Mouse (Mus musculus): ENCODE results near the gene Zbtb11. TPM values are rescaled to one million over a fixed set of nuclear protein-coding genes. Genes with fewer than 3 reads are reported as not detected.

Zbtb11 gene
- polyA plus RNA-seq, 1 experiment from 2014 or later, result 23.0 TPM

DNA sequence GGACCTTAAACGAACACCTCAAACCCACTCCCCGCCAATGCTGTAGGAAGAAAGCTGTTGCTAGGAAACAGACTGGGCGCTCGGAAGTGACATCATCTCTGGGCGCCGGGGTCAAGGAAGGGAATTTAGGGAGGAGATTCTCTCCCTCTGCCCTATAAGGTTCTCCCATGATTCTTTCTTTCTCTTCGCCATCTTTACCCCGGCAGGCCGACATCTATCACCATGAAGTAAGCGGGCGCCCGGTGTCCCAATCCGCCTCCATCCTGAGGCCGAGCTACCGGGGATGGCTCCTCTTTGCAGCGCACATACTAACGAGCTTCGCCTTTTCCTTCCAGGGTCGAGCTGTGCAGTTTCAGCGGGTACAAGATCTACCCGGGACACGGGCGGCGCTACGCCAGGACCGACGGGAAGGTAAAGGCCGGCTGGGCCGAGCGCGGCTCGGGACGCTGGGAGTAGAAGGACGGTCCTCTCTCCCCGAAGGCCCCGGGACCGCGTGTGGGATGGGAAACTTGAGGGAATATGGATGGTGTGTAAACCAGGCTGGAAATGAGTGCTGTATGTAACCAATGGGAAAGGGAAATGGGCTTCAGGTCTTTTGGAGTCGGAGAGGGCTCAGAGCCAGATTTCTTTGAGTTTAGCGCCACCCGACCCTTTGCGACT, 7.3 kb upstream of the Zbtb11 start, which contains the start of gene Rpl24:
Gene Rpl24 (plus strand): TSS at position 64 of the 660 bp plus-strand sequence.
- H3K9ac ChIP-seq (ENCODE audit: low read depth, low read length), result peak within 1 kb of the TSS; percentile 89
- peaks cover 11% of the 10 kb centered on the region for H3K4me1 ChIP-seq (ENCODE audit: control insufficient read depth, insufficient read depth, low read depth, low read length)
- peak within 1 kb of the TSS; percentile 61 for H3K4me3 ChIP-seq (ENCODE audit: low read length)
- H3K27me3 ChIP-seq (replicated peaks; ENCODE audit: control insufficient read depth, insufficient read depth, low read length), result no peaks in the 10 kb centered on the region
- peaks cover 12% of the 10 kb centered on the region for H3K36me3 ChIP-seq (ENCODE audit: control insufficient read depth, insufficient read depth, low read length)
- H3K4me2 ChIP-seq (ENCODE audit: low read length), result peak within 1 kb of the TSS; percentile 66
- H3K27ac ChIP-seq (ENCODE audit: low read depth, low read length), result peak within 1 kb of the TSS; percentile 84
- ATAC-seq, result peak; percentile 95
- no peaks in the 10 kb centered on the region for H3K9me3 ChIP-seq (ENCODE audit: control insufficient read depth, low read length)
- under 1% methylated on average over 42 of the region's 42 CpGs for WGBS

DNA sequence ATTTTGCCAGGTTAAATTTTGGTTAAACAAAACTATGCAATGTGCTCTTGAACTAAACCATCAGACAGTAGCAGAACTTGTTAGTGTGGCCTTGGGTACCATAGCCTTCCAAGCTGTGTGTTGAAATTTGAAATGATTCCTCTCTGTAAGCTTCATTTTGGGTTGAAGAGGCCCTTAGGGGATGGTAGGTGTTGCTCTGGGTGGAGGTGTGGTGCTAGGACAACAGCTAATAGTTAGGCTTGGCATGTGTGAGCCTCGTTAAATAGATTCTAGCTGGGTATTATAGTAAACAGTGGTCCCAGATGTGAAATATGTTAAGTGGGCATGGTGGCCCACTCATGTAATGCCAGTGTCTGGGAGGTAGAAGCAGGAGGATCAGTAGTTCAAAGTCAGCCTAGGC, 6.5 kb upstream of the Zbtb11 start:
- no peak for ATAC-seq
- H3K4me3 ChIP-seq (ENCODE audit: low read length), result peak overlapping the region; percentile 61
- WGBS, result 46% methylated on average over 1 of the region's 1 CpGs
- peak overlapping the region; percentile 89 for H3K9ac ChIP-seq (ENCODE audit: low read depth, low read length)
- H3K9me3 ChIP-seq (ENCODE audit: control insufficient read depth, low read length), result no peaks in the 10 kb centered on the region
- no peaks in the 10 kb centered on the region for H3K27me3 ChIP-seq (replicated peaks; ENCODE audit: control insufficient read depth, insufficient read depth, low read length)
- no peak overlapping the region for H3K27ac ChIP-seq (ENCODE audit: low read depth, low read length)
- H3K4me2 ChIP-seq (ENCODE audit: low read length), result peak overlapping the region; percentile 66
- peaks cover 11% of the 10 kb centered on the region for H3K4me1 ChIP-seq (ENCODE audit: control insufficient read depth, insufficient read depth, low read depth, low read length)
- peaks cover 18% of the 10 kb centered on the region for H3K36me3 ChIP-seq (ENCODE audit: control insufficient read depth, insufficient read depth, low read length)

DNA sequence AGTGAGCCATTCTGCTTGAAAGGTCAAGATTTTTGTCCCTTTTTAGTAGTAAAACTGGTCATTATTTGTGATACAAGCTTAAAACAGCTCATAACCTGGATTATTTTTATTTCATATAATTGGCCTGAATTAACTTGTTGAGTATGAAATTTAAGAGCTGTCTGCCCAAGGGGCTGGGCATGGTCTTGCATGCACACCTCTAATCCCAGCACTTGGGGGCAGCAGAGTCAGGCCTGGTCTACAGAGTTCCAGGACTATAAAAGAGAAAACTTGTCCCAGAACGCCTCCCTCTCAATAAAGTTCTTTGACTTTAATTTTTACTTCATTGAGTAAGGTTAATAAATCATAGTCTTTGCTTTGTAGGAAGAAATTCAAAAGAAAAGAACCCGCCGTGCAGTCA, 4.5 kb upstream of the Zbtb11 start:
- no peaks in the 10 kb centered on the region for H3K27me3 ChIP-seq (replicated peaks; ENCODE audit: control insufficient read depth, insufficient read depth, low read length)
- H3K9ac ChIP-seq (ENCODE audit: low read depth, low read length), result no peak overlapping the region
- no peaks in the 10 kb centered on the region for H3K9me3 ChIP-seq (ENCODE audit: control insufficient read depth, low read length)
- peaks cover 18% of the 10 kb centered on the region for H3K4me1 ChIP-seq (ENCODE audit: control insufficient read depth, insufficient read depth, low read depth, low read length)
- H3K4me2 ChIP-seq (ENCODE audit: low read length), result no peak overlapping the region
- WGBS, result 84% methylated on average over 3 of the region's 3 CpGs
- H3K36me3 ChIP-seq (ENCODE audit: control insufficient read depth, insufficient read depth, low read length), result peaks cover 18% of the 10 kb centered on the region
- no peak overlapping the region for H3K27ac ChIP-seq (ENCODE audit: low read depth, low read length)
- H3K4me3 ChIP-seq (ENCODE audit: low read length), result no peak overlapping the region
- no peak for ATAC-seq

DNA sequence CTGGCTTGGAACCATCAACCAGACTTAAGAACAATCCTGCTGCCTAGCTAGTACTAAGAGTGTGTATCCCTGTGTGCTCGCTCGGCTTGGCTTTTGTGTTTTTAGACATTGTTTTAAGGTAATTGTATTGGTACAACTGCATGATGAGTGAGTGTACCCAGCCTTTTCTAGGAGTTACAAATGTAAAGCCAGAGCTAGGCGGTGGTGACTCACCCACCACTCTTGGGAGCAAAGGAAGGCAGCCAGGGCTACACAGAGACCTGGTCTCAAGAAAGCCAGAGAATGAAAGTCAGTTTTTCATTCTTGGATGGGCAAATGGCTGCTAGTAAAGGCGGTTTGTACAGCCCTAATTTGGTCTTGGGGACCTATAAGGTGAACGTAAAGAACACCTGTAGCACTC, 3.3 kb upstream of the Zbtb11 start:
- no peaks in the 10 kb centered on the region for H3K27me3 ChIP-seq (replicated peaks; ENCODE audit: control insufficient read depth, insufficient read depth, low read length)
- WGBS, result 93% methylated on average over 5 of the region's 5 CpGs
- H3K9ac ChIP-seq (ENCODE audit: low read depth, low read length), result no peak overlapping the region

DNA sequence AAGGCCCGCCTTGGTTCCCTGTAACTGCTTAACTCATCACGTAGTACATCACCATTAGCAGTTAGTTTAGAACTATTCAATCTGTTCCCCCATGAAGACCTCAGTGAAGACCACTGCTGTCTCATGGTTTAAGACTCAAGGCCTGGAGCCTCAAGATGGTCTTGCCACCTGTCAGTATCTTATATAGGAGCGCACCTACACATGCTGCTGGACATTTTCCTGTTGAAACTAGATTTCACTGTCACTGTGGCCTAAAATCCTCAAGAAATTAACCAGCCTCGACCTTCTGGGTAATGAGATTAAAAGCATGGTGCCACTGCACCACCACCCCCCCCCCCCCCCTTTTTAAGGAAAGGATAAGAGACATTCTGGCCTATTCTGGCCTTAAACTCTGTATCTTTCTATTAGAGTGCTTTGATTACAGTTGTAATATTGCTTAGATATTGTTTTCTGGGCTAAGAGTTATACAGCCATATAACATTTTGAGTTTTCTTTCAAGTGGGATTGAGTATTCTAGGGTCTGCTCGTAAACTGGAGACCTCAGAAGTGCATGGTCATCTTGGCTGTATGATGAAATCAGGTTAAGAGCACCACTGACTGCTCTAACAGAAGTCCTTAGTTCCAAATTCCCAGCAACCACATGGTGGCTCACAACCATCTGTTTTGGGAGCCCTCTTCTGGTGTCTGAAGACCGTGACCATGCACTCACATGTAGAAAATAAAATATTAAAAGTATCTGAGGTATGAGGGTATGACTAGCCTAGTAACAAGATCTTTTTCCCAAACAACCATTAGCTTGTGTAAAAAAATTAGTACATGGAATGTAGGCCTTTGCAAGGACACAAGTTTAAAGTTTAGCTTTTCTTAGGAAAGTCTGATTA, 1.7 kb upstream of the Zbtb11 start:
- 77% methylated on average over 6 of the region's 6 CpGs for whole genome bisulfite sequencing
- Histone ChIP-seq H3K9ac (ENCODE audit: low read depth, low read length) (no peak overlapping the region), H3K9me3 (ENCODE audit: control insufficient read depth, low read length) (no peaks in the 10 kb centered on the region), H3K4me2 (ENCODE audit: low read length) (no peak overlapping the region), H3K27ac (ENCODE audit: low read depth, low read length) (no peak overlapping the region), H3K36me3 (ENCODE audit: control insufficient read depth, insufficient read depth, low read length) (peaks cover 18% of the 10 kb centered on the region), H3K27me3 (replicated peaks; ENCODE audit: control insufficient read depth, insufficient read depth, low read length) (no peaks in the 10 kb centered on the region), H3K4me1 (ENCODE audit: control insufficient read depth, insufficient read depth, low read depth, low read length) (peaks cover 26% of the 10 kb centered on the region), H3K4me3 (ENCODE audit: low read length) (no peak overlapping the region)
- ATAC-seq, result no peak

More for the DNA sequence above, 3.3 kb upstream of the Zbtb11 start:
- Histone ChIP-seq H3K4me1 (ENCODE audit: control insufficient read depth, insufficient read depth, low read depth, low read length) (peaks cover 23% of the 10 kb centered on the region), H3K27ac (ENCODE audit: low read depth, low read length) (no peak overlapping the region), H3K4me2 (ENCODE audit: low read length) (no peak overlapping the region), H3K9me3 (ENCODE audit: control insufficient read depth, low read length) (no peaks in the 10 kb centered on the region), H3K4me3 (ENCODE audit: low read length) (no peak overlapping the region), H3K36me3 (ENCODE audit: control insufficient read depth, insufficient read depth, low read length) (peaks cover 18% of the 10 kb centered on the region)
- ATAC-seq, result no peak

DNA sequence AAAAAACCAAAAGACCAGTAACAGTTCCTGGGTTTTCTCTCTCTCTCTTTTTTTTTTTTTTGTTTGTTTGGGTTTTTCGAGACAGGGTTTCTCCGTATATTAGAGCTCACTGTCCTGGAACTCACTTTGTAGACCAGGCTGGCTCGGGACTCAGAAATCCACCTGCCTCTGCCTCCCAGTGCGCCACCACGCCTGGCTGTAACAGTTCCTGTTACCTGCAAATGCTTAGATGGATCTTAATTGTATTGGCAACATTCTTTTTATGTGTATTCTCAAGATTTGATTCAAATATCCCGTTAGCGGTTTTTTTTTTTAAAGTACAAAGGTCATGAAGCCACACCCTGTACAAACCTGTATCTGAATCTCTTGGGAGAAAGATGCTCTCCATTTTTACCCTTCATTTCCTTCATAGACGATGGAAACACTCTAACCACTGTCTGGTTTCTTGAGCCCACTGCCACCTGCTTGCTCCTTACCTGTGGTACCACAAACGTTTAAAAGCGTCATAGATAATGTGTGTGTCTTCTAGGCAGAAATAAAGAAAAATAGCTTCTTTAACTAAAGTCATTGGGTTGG, 969 bp upstream of the Zbtb11 start:
- Histone ChIP-seq H3K4me1 (ENCODE audit: control insufficient read depth, insufficient read depth, low read depth, low read length) (peaks cover 21% of the 10 kb centered on the region), H3K9me3 (ENCODE audit: control insufficient read depth, low read length) (no peaks in the 10 kb centered on the region), H3K36me3 (ENCODE audit: control insufficient read depth, insufficient read depth, low read length) (peaks cover 18% of the 10 kb centered on the region), H3K4me2 (ENCODE audit: low read length) (peak overlapping the region; percentile 83), H3K9ac (ENCODE audit: low read depth, low read length) (no peak overlapping the region), H3K27ac (ENCODE audit: low read depth, low read length) (peak overlapping the region; percentile 72), H3K4me3 (ENCODE audit: low read length) (peak overlapping the region; percentile 99), H3K27me3 (replicated peaks; ENCODE audit: control insufficient read depth, insufficient read depth, low read length) (no peaks in the 10 kb centered on the region)
- no peak for ATAC-seq
- 56% methylated on average over 10 of the region's 10 CpGs for WGBS

DNA sequence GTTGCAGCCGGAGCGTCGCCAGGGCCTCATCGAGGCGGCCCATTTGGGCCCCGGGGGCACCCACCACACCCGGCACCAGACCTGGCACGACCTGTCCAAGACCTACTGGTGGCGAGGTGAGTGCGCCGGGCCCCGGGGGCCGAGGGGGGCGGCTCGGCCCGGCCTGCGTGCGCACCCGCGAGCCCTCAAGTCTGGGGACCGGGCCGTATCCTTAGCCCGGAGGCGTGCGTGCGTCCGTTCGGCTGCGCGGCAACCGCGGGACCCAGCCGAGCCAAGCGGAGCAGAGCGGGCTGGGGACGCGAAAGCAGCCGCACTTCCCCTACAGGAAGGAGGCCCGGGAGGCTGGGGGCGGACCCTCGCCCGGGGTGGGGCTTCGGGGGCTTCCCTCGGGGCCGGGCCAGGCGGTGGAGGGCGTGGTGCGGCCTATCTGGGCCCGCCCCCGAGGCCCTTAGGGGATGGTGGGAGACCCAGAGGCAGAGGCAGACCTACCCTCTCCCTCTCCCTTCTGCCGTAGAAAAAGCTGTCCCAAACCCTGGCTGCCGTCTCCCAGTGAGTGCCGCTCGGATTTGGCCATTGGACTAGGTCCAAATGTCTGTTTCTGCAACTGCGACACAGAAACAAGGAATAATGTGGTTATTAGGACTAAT, 696 bp downstream of the Zbtb11 start:
- H3K9ac ChIP-seq (ENCODE audit: low read depth, low read length), result peak overlapping the region; percentile 94
- H3K4me1 ChIP-seq (ENCODE audit: control insufficient read depth, insufficient read depth, low read depth, low read length), result peaks cover 16% of the 10 kb centered on the region
- peak; percentile 73 for ATAC-seq
- H3K9me3 ChIP-seq (ENCODE audit: control insufficient read depth, low read length), result no peaks in the 10 kb centered on the region
- H3K4me3 ChIP-seq (ENCODE audit: low read length), result peak overlapping the region; percentile 99
- 1% methylated on average over 44 of the region's 55 CpGs for WGBS
- H3K4me2 ChIP-seq (ENCODE audit: low read length), result peak overlapping the region; percentile 87
- H3K36me3 ChIP-seq (ENCODE audit: control insufficient read depth, insufficient read depth, low read length), result peaks cover 18% of the 10 kb centered on the region
- no peaks in the 10 kb centered on the region for H3K27me3 ChIP-seq (replicated peaks; ENCODE audit: control insufficient read depth, insufficient read depth, low read length)
- H3K27ac ChIP-seq (ENCODE audit: low read depth, low read length), result peak overlapping the region; percentile 88

DNA sequence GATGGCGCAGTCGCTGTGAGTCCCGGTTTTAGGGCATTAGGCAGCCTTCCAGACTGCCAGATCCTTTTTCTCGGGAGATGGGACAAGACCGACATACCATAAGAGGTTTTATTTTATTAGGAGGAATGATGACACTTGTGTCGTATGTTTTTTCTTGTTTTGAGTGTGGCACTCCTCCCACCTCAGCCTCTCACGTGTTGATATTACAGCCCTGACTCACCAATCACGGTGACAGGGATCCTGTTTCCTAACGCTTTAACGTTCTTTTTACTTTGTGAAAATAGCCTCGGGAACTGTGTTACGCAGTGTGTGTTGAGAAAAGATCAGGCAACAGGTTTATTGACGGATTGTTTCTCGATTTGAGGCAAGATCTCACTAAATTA, 1.2 kb downstream of the Zbtb11 start:
- H3K36me3 ChIP-seq (ENCODE audit: control insufficient read depth, insufficient read depth, low read length), result peaks cover 18% of the 10 kb centered on the region
- peak overlapping the region; percentile 99 for H3K4me3 ChIP-seq (ENCODE audit: low read length)
- ATAC-seq, result no peak
- H3K27ac ChIP-seq (ENCODE audit: low read depth, low read length), result peak overlapping the region; percentile 88
- H3K9ac ChIP-seq (ENCODE audit: low read depth, low read length), result peak overlapping the region; percentile 94
- H3K9me3 ChIP-seq (ENCODE audit: control insufficient read depth, low read length), result no peaks in the 10 kb centered on the region
- H3K27me3 ChIP-seq (replicated peaks; ENCODE audit: control insufficient read depth, insufficient read depth, low read length), result no peaks in the 10 kb centered on the region
- 6% methylated on average over 14 of the region's 14 CpGs for WGBS
- H3K4me1 ChIP-seq (ENCODE audit: control insufficient read depth, insufficient read depth, low read depth, low read length), result peaks cover 16% of the 10 kb centered on the region
- peak overlapping the region; percentile 87 for H3K4me2 ChIP-seq (ENCODE audit: low read length)
